Comparison of ENCODE assay signal across 7 mouse cellular contexts in the genomic region with DNA sequence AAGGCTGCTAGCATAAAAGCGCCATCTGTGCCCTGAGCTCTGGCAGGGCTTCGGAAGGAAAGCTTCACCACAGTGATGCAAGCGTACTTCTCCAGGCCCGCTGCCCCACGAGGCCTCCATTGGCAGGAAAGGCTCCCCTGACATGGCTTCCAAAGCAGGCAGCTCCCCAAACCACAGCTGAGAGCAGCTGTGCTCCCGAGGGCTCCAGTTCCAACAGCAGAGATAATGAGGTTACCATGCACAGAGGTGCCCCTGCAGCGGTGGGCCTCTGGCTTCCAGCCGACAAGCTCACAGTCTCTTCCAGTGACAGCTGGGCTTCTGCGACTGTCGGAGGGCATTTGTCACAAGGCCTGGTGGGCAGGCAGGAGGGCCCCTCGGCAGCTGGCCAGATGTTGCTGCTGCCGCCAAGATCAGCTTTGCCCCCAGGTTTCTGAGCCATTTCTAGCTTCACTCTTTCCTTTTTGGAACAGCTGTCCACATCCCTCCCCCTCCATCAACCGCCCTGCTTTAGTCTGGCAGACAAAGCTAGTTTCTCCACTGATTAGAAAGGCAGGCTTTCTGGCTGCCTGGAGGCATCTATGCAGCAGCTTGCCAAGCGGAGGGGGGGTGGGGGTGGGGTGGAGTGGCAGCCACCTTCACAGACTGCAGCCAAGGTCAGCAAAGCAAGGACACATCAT. TPM values are rescaled to one million over a fixed set of nuclear protein-coding genes. Genes with fewer than 3 reads are reported as not detected.
DNase-seq lines count a peak whose midpoint lies in the region; ATAC-seq lines count a peak whose summit lies in the region.

No protein-coding gene starts in this region.

- 10% methylated on average over 14 of the region's 14 CpGs for WGBS in hindbrain, embryonic 13.5 days

- no peaks in the 10 kb centered on the region for H3K27me3 ChIP-seq in hindbrain, embryonic 13.5 days

- H3K9me3 ChIP-seq in hindbrain, embryonic 13.5 days: no peaks in the 10 kb centered on the region

- peak overlapping the region; percentile 94 for H3K27ac ChIP-seq in hindbrain, embryonic 13.5 days

- H3K4me1 ChIP-seq in hindbrain, embryonic 13.5 days (replicated peaks): peaks cover 86% of the 10 kb centered on the region

- H3K4me2 ChIP-seq in hindbrain, embryonic 13.5 days: peak overlapping the region; percentile 16; the same call in 1 of the 2 replicates

- H3K9ac ChIP-seq in hindbrain, embryonic 13.5 days: peak overlapping the region; percentile 49

- no peaks in the 10 kb centered on the region for H3K36me3 ChIP-seq in hindbrain, embryonic 13.5 days

- peak; percentile 63 for ATAC-seq in hindbrain, embryonic 13.5 days (ENCODE audit: low FRiP score)

- no peak overlapping the region for H3K4me3 ChIP-seq in hindbrain, embryonic 13.5 days

- peak; percentile 58 for DNase-seq in adrenal gland, adult 8-10 months
- DNase-seq in cerebellum, postnatal 25 days: peak; percentile 59
- peak; percentile 78 for DNase-seq in gastrocnemius, postnatal 10 days
- DNase-seq in layer of hippocampus, postnatal 36 days: peak; percentile 56 to 63
- peak; percentile 74 for DNase-seq in mesoderm, embryonic 11.5 days (ENCODE audit: low read depth, low spot score)
- DNase-seq in testis, postnatal 10 days (ENCODE audit: low spot score): peak; percentile 77

RNA-seq across cellular contexts. Expression of gene BC034090, which starts 10.2 kb away (rescaled TPM):
- 10 to 100 TPM; 28.2 to 60.1 (median 36.1) TPM for total RNA-seq in adrenal gland, adult 8-10 months (2022)
- total RNA-seq in gastrocnemius, postnatal 10 days (2021): 10 to 100 TPM in 1 of 2 experiments, 1 to 10 TPM in 1; 3.8 to 10.3 TPM
- 3.9 and 4.7 TPM in 2 replicates for polyA plus RNA-seq in hindbrain, embryonic 13.5 days (2015; fragmentation: Nextera tagmentation; extraction: Ambion mirVana)
- 1 to 10 TPM; 5.9 to 6.7 TPM for total RNA-seq in layer of hippocampus, postnatal 36 days (2021)
